Mouse (Mus musculus) heart, embryonic 11.5 days (tissue): ENCODE measurements at regions not wholly inside any gene's neighbourhood (a gene's known extent, or its start where the extent isn't known, plus 50 kb on each side); places are given as distances from the start of the nearest gene placed in this dataset.

Experiments used
- ATAC-seq: fragments of 200-750 bp; cut with Nextera tagmentation; replicated peaks from 2 replicates; pipeline ENCODE4 v1.8.0; 2017; ENCODE audit warnings: moderate library complexity; ENCODE audit not compliant: insufficient number of reproducible peaks, low FRiP score, low TSS enrichment
- H3K27ac ChIP-seq: fragments of 300-500 bp; sonication (generic); 2 replicates; pipeline ENCODE4 v1.5.1; 2014; ENCODE audit warnings: mild to moderate bottlenecking, low read depth, low read length
- H3K27me3 ChIP-seq: fragments of 300-500 bp; sonication (generic); 2 replicates; pipeline ENCODE4 v1.6.1; 2014; ENCODE audit warnings: mild to moderate bottlenecking, low read length, mixed read lengths; ENCODE audit not compliant: control insufficient read depth, insufficient read depth
- H3K36me3 ChIP-seq: fragments of 300-500 bp; sonication (generic); 2 replicates; pipeline ENCODE4 v1.6.1; 2014; ENCODE audit warnings: mild to moderate bottlenecking, low read length, moderate library complexity, mixed read lengths; ENCODE audit not compliant: control insufficient read depth, insufficient read depth
- H3K4me1 ChIP-seq: fragments of 300-500 bp; sonication (generic); 2 replicates; pipeline ENCODE4 v1.6.1; 2014; ENCODE audit warnings: low read length; ENCODE audit not compliant: control insufficient read depth, insufficient read depth
- H3K4me2 ChIP-seq: fragments of 300-500 bp; sonication (generic); 2 replicates; pipeline ENCODE4 v1.6.1; 2014; ENCODE audit warnings: mild to moderate bottlenecking, moderate library complexity
- H3K4me3 ChIP-seq: fragments of 300-500 bp; sonication (generic); 2 replicates; pipeline ENCODE4 v1.5.1; 2014; ENCODE audit warnings: low read depth, low read length
- H3K9ac ChIP-seq: fragments of 300-500 bp; sonication (generic); 2 replicates; pipeline ENCODE4 v1.6.1; 2014; ENCODE audit warnings: mild to moderate bottlenecking, low read depth, low read length, moderate library complexity
- H3K9me3 ChIP-seq: fragments of 300-500 bp; sonication (generic); replicated peaks from 2 replicates; pipeline ENCODE4 v1.6.1; 2016; ENCODE audit warnings: low read length; ENCODE audit not compliant: control insufficient read depth
- WGBS: fragments of 180-500 bp; shearing (Covaris S2); extraction: QIAGEN DNeasy Blood & Tissue Kit; methylation state at CpG from one replicate; pipeline ENCODE4 v1.1.7; 2014; ENCODE audit not compliant: insufficient replicate concordance; 5-methylcytosine and 5-hydroxymethylcytosine counted together

DNA sequence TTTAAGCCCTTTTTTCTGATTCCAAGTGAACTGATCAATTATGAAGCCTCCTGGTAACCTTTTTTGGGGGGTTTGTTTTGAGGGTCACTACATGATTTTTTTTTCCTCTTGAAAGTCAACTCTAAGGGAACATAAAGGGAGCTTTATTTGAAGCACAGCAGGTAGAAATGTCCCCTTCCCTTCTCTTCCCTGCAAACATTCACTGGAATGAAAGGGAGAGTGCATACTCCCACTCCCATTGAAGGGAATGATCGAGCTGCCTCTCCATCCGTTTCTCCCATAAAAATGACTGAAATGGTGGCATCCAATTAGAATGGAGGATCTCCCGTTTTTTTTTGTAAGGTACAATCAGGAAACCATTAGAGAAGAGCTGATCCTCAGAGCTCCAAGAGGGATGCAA lies 323.6 kb downstream of the D3Ertd751e start:
- Histone ChIP-seq H3K4me1 (no peaks in the 10 kb centered on the region), H3K4me2 (no peak overlapping the region), H3K9me3 (no peaks in the 10 kb centered on the region), H3K4me3 (no peak overlapping the region), H3K9ac (no peak overlapping the region), H3K36me3 (no peaks in the 10 kb centered on the region), H3K27me3 (no peaks in the 10 kb centered on the region), H3K27ac (no peak overlapping the region)
- 59% methylated on average over 3 of the region's 3 CpGs for WGBS
- no peak for ATAC-seq

GRCm38 (mm10) chr3:42067036-42067435 lies 324.6 kb downstream of the D3Ertd751e start:
- Histone ChIP-seq H3K27ac (no peak overlapping the region), H3K9me3 (no peaks in the 10 kb centered on the region), H3K4me2 (no peak overlapping the region), H3K9ac (no peak overlapping the region), H3K36me3 (no peaks in the 10 kb centered on the region), H3K27me3 (no peaks in the 10 kb centered on the region), H3K4me1 (no peaks in the 10 kb centered on the region), H3K4me3 (no peak overlapping the region)
- 81% methylated on average over 5 of the region's 5 CpGs for WGBS
- ATAC-seq = no peak

GRCm38 (mm10) chr3:42074532-42075287 lies 332.3 kb downstream of the D3Ertd751e start:
- Histone ChIP-seq H3K4me2 (no peak overlapping the region), H3K27ac (no peak overlapping the region), H3K9ac (no peak overlapping the region), H3K9me3 (no peaks in the 10 kb centered on the region), H3K27me3 (no peaks in the 10 kb centered on the region), H3K4me3 (no peak overlapping the region), H3K4me1 (no peaks in the 10 kb centered on the region), H3K36me3 (no peaks in the 10 kb centered on the region)
- 50% methylated on average over 11 of the region's 11 CpGs for WGBS
- no peak for ATAC-seq

GRCm38 (mm10) chr3:42110976-42111847 lies 368.8 kb downstream of the D3Ertd751e start:
- no peak overlapping the region for H3K27ac ChIP-seq
- no peaks in the 10 kb centered on the region for H3K4me1 ChIP-seq
- no peaks in the 10 kb centered on the region for H3K9me3 ChIP-seq
- peak overlapping the region; percentile 32; the same call in 1 of the 2 replicates for H3K4me2 ChIP-seq
- no peaks in the 10 kb centered on the region for H3K36me3 ChIP-seq
- no peak for ATAC-seq
- WGBS = 47% methylated on average over 13 of the region's 13 CpGs
- no peak overlapping the region for H3K9ac ChIP-seq
- H3K4me3 ChIP-seq = no peak overlapping the region
- H3K27me3 ChIP-seq = no peaks in the 10 kb centered on the region

DNA sequence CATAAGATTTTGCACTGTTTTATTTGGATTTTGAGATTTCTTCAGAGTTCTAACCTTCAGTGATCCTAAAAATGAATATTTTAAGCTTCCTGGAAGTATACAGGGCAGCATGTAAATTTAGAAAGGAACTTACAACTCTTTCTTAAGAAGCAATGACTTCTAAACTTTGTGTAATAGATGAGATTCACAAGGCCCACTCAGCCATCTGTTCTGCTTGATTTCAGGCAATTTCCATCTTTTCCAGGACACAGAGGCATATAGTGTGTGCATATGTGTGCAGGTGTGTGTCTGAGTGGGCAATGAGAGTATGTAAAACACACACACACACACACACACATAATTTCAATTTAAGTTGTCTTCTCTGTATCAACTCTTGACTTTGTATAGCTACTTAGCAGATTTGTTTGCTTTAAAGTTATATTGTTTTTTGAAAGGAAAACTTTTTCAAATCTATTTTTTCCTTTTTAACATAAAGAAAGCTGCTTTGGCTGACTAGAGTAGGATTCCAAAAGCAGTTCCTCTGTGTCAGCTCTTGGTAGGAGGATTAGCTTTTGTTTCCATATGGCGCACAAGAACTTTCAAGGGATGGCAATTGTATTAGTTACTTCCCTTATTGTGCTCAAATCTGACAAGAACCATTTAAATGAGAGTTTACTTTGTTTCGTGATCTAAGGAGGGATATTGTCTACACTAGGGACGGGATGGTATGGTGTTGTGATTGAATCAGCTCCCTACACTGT lies 387.6 kb downstream of the D3Ertd751e start:
- Histone ChIP-seq H3K4me1 (no peaks in the 10 kb centered on the region), H3K27me3 (no peaks in the 10 kb centered on the region), H3K9ac (no peak overlapping the region), H3K4me3 (no peak overlapping the region), H3K4me2 (no peak overlapping the region), H3K9me3 (no peaks in the 10 kb centered on the region; the same call in 1 of the 2 replicates), H3K36me3 (no peaks in the 10 kb centered on the region), H3K27ac (no peak overlapping the region)
- no peak for ATAC-seq
- whole genome bisulfite sequencing = 76% methylated on average over 3 of the region's 3 CpGs

DNA sequence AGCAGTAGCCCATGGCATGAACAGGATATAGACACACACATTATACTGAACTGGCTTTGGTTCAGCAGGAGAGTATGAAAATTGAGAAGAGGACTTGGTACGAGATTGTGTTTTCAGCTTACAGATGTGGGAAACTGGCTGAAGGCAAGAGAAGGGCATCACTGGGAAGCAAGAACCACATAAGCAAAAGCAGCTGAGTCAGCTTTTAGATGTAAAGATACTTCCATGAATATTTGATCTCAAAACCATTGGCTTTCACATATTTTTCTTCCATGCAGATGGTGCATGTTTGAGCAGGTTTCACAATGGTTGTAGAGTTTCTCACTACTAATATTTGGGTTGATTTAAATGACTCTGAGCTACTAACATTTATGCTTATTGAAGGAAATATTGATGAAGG lies 389.9 kb downstream of the D3Ertd751e start:
- Histone ChIP-seq H3K4me2 (no peak overlapping the region), H3K27ac (no peak overlapping the region), H3K9ac (no peak overlapping the region), H3K27me3 (no peaks in the 10 kb centered on the region), H3K36me3 (no peaks in the 10 kb centered on the region), H3K4me3 (no peak overlapping the region), H3K9me3 (no peaks in the 10 kb centered on the region; the same call in 1 of the 2 replicates), H3K4me1 (no peaks in the 10 kb centered on the region)
- WGBS = 69% methylated on average over 1 of the region's 1 CpGs
- no peak for ATAC-seq

DNA sequence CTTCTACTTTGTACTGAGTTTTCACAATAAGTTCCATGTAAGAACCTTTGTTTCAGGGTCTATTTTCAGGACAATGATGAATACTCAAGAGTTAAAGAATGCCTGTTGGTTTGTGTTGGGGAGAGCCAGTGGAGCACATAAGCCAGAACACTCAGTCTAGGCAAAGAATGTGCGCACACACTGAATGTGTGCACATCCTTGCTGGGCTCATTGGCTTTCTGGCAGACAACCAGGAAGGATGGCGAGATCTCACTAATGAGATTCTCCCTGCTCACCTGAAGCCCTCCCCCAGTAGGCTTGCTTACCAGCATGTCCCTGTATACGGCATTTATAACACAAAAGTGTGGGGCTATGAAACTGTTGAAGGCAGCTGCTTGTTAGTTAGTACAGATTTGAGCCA lies 411.0 kb downstream of the D3Ertd751e start:
- H3K9me3 ChIP-seq = no peaks in the 10 kb centered on the region
- ATAC-seq = no peak
- no peak overlapping the region for H3K27ac ChIP-seq
- no peak overlapping the region for H3K4me2 ChIP-seq
- no peaks in the 10 kb centered on the region for H3K4me1 ChIP-seq
- H3K4me3 ChIP-seq = no peak overlapping the region
- H3K27me3 ChIP-seq = no peaks in the 10 kb centered on the region
- no peaks in the 10 kb centered on the region for H3K36me3 ChIP-seq
- whole genome bisulfite sequencing = 80% methylated on average over 3 of the region's 3 CpGs
- no peak overlapping the region for H3K9ac ChIP-seq

GRCm38 (mm10) chr3:42154909-42155308 lies 412.5 kb downstream of the D3Ertd751e start:
- no peaks in the 10 kb centered on the region for H3K36me3 ChIP-seq
- H3K27ac ChIP-seq = no peak overlapping the region
- no peaks in the 10 kb centered on the region for H3K4me1 ChIP-seq
- no peak overlapping the region for H3K4me3 ChIP-seq
- WGBS = 57% methylated on average over 4 of the region's 4 CpGs
- H3K4me2 ChIP-seq = no peak overlapping the region
- no peak for ATAC-seq
- no peak overlapping the region for H3K9ac ChIP-seq
- H3K27me3 ChIP-seq = no peaks in the 10 kb centered on the region
- no peaks in the 10 kb centered on the region for H3K9me3 ChIP-seq
